Comparison of ENCODE assay signal across 23 mouse cellular contexts in genomic region chr9:96653538-96653937, GRCm38 (mm10). TPM values are rescaled to one million over a fixed set of nuclear protein-coding genes. Genes with fewer than 3 reads are reported as not detected.
DNase-seq lines count a peak whose midpoint lies in the region; ATAC-seq and TF ChIP-seq lines count a peak whose summit lies in the region.
"Had no signal": no experiment of that assay in that cellular context is flagged by ENCODE, and none has a peak within 500 bp of the region (broad histone marks: within the 10 kb centered on the region; RNA-seq: fewer than 3 reads in every experiment).

No protein-coding gene starts in this region.

- ATAC-seq in G1E (ENCODE audit: extremely low read depth, insufficient number of reproducible peaks, low FRiP score, poor library complexity, severe bottlenecking): peak; percentile 50; the same call in 1 of the 2 replicates
- no peak for ATAC-seq in kidney, embryonic 15.5 days (replicated peaks; ENCODE audit: low FRiP score)
- ATAC-seq: forebrain, embryonic 14.5 days; forebrain, embryonic 16.5 days; Patski had no signal

- TF ChIP-seq CTCF in G1E (IDR thresholded peaks at IDR 0.05; ENCODE audit: low read depth, low read length): no peak

- no peaks in the 10 kb centered on the region for H3K36me3 ChIP-seq in G1E (replicated peaks)
- H3K36me3 ChIP-seq in kidney, embryonic 15.5 days: no peaks in the 10 kb centered on the region
- H3K36me3 ChIP-seq: embryonic facial prominence, embryonic 13.5 days; embryonic facial prominence, embryonic 15.5 days; forebrain, embryonic 10.5 days; forebrain, embryonic 12.5 days had no signal

- intact Hi-C loops in left cerebral cortex, postnatal 14 days (cut with DNase I): no loop called here

- H3K4me1 ChIP-seq in G1E (ENCODE audit: insufficient read depth, low read depth, low read length): peaks cover 45% of the 10 kb centered on the region
- H3K4me1 ChIP-seq in kidney, embryonic 15.5 days: no peaks in the 10 kb centered on the region
- H3K4me1 ChIP-seq: embryonic facial prominence, embryonic 13.5 days; embryonic facial prominence, embryonic 15.5 days; forebrain, embryonic 10.5 days; forebrain, embryonic 12.5 days had no signal

- no peak overlapping the region for H3K27ac ChIP-seq in kidney, embryonic 15.5 days
- H3K27ac ChIP-seq: embryonic facial prominence, embryonic 13.5 days; embryonic facial prominence, embryonic 15.5 days; forebrain, embryonic 10.5 days; forebrain, embryonic 12.5 days had no signal

- peaks cover 4% of the 10 kb centered on the region; the same call in 1 of the 2 replicates for H3K27me3 ChIP-seq in G1E (ENCODE audit: insufficient read depth, low read length)
- H3K27me3 ChIP-seq in kidney, embryonic 15.5 days: no peaks in the 10 kb centered on the region
- H3K27me3 ChIP-seq: CH12.LX; embryonic facial prominence, embryonic 13.5 days; embryonic facial prominence, embryonic 15.5 days; forebrain, embryonic 12.5 days; Patski had no signal

- H3K9ac ChIP-seq in kidney, embryonic 15.5 days: no peak overlapping the region
- H3K9ac ChIP-seq: embryonic facial prominence, embryonic 13.5 days; embryonic facial prominence, embryonic 15.5 days; forebrain, embryonic 12.5 days had no signal

- H3K9me3 ChIP-seq in G1E (replicated peaks): no peaks in the 10 kb centered on the region
- no peaks in the 10 kb centered on the region for H3K9me3 ChIP-seq in kidney, embryonic 15.5 days (replicated peaks)
- H3K9me3 ChIP-seq: embryonic facial prominence, embryonic 13.5 days; embryonic facial prominence, embryonic 15.5 days; forebrain, embryonic 10.5 days; forebrain, embryonic 12.5 days had no signal

- 73% methylated on average over 4 of the region's 4 CpGs for WGBS in kidney, embryonic 15.5 days

- H3K4me2 ChIP-seq in kidney, embryonic 15.5 days: no peak overlapping the region
- H3K4me2 ChIP-seq: embryonic facial prominence, embryonic 13.5 days; embryonic facial prominence, embryonic 15.5 days; forebrain, embryonic 12.5 days had no signal

- no peak overlapping the region for H3K4me3 ChIP-seq in G1E (ENCODE audit: low read depth, low read length)
- no peak overlapping the region for H3K4me3 ChIP-seq in kidney, embryonic 15.5 days (replicated peaks)
- H3K4me3 ChIP-seq: embryonic facial prominence, embryonic 13.5 days; embryonic facial prominence, embryonic 15.5 days; erythroblast, embryonic 14.5 days; forebrain, embryonic 10.5 days; forebrain, embryonic 12.5 days had no signal

- peak; percentile 84 for DNase-seq in 416B (ENCODE audit: low read depth)
- no peak for DNase-seq in G1E (ENCODE audit: low spot score)
- peak; percentile 51 for DNase-seq in induced T-regulatory cell, adult 2 months (ENCODE audit: low read depth)
- no peak for DNase-seq in left cerebral cortex, postnatal 14 days (ENCODE audit: low spot score in 2 of 2)
- no peak for DNase-seq in spleen, adult 18-20 months
- DNase-seq: adrenal gland, adult 2 months; adrenal gland, postnatal 10 days; adrenal gland, postnatal 25 days; cerebellum, adult 11 months; cerebellum, adult 18-20 months; cerebellum, adult 8-10 months; cerebellum, adult 9-11 months; cerebellum, postnatal 36 days had no signal

RNA-seq across cellular contexts. Expression of gene Rasa2, which starts 22.1 kb away (rescaled TPM):
- 72.8 and 74.8 TPM in 2 replicates for total RNA-seq in G1E (2014; fragmentation: Nextera tagmentation)
- 41.6 and 54.9 TPM in 2 replicates for total RNA-seq in G1E (2017)
- 2.7 and 3.2 TPM in 2 replicates for polyA plus RNA-seq in G1E (2012)
- polyA plus RNA-seq in kidney, embryonic 15.5 days (2015; fragmentation: Nextera tagmentation; extraction: Ambion mirVana): 17.3 and 18.6 TPM in 2 replicates
- total RNA-seq in left cerebral cortex, postnatal 14 days (2021): 10 to 100 TPM; 25.3 to 26.4 TPM
- polyA plus RNA-seq: erythroblast, embryonic 14.5 days had no signal

Comparison
In these comparisons a context has a peak if more than half of its experiments do, and no peak if none do; other contexts are left out.
1. DNase-seq: peak in 416B (single experiment) and induced T-regulatory cell, adult 2 months (single experiment); none in G1E (single experiment), left cerebral cortex, postnatal 14 days (0 of 2) and spleen, adult 18-20 months (0 of 2).